Mouse (Mus musculus) heart, adult 2 months (tissue): ENCODE results near the gene Zer1. TPM values are rescaled to one million over a fixed set of nuclear protein-coding genes. Genes with fewer than 3 reads are reported as not detected.

Experiments
- DNase-seq, 2 experiments: peaks; one replicate each; pipeline ENCODE4 v3.0.0; 2021
- H3K27ac ChIP-seq: fragments of 200-600 bp; 2 replicates; pipeline ENCODE4 v1.8.1; 2022
- H3K27me3 ChIP-seq: fragments of 200-500 bp; 2 replicates; pipeline ENCODE4 v1.6.1; 2012; ENCODE audit warnings: mild to moderate bottlenecking, low read length, inconsistent platforms, mixed read lengths; ENCODE audit not compliant: control insufficient read depth, insufficient read depth
- H3K36me3 ChIP-seq: fragments of 200-500 bp; 2 replicates; pipeline ENCODE4 v1.6.1; 2012; ENCODE audit warnings: low read length, inconsistent platforms; ENCODE audit not compliant: control insufficient read depth, insufficient read depth
- H3K4me1 ChIP-seq: fragments of 200-500 bp; 2 replicates; pipeline ENCODE4 v1.6.1; 2011; ENCODE audit warnings: low read length; ENCODE audit not compliant: control insufficient read depth, insufficient read depth
- H3K4me3 ChIP-seq: fragments of 200-600 bp; 2 replicates; pipeline ENCODE4 v1.8.1; 2022
- H3K79me2 ChIP-seq: fragments of 200-500 bp; replicated peaks from 2 replicates; pipeline ENCODE4 v1.6.1; 2012; ENCODE audit warnings: mild to moderate bottlenecking, inconsistent platforms, low read length, moderate library complexity, mixed read lengths; ENCODE audit not compliant: control insufficient read depth, insufficient read depth
- H3K9ac ChIP-seq: fragments of 200-500 bp; 2 replicates; pipeline ENCODE4 v1.6.1; 2012; ENCODE audit warnings: low read depth, mild to moderate bottlenecking, control low read depth, inconsistent platforms, low read length, mixed read lengths
- CTCF ChIP-seq: fragments of 200-600 bp; IDR thresholded peaks from 2 replicates; pipeline ENCODE4 v1.8.1; 2022; ENCODE audit warnings: antibody characterized with exemption, mild to moderate bottlenecking, moderate library complexity
- EP300 ChIP-seq: fragments of 200-500 bp; IDR thresholded peaks from 2 replicates; pipeline ENCODE4 v1.6.1; 2011; ENCODE audit warnings: low read depth, low read length, control low read depth; ENCODE audit not compliant: insufficient read depth
- POLR2A ChIP-seq: fragments of 200-500 bp; IDR thresholded peaks from 2 replicates; pipeline ENCODE4 v1.6.1; 2011; ENCODE audit warnings: mild to moderate bottlenecking, low read depth, low read length, control low read depth; ENCODE audit not compliant: insufficient read depth
- WGBS: fragments of 180-500 bp; shearing (Covaris S2); methylation state at CpG from one replicate; pipeline ENCODE4 v1.1.7; 2018; 5-methylcytosine and 5-hydroxymethylcytosine counted together
- intact Hi-C: fragments of 180-260 bp; cut with DNase I; formaldehyde crosslinking; loops from one replicate; pipeline ENCODE4 v1.15.1; 2025
- polyA plus RNA-seq: library from polyadenylated mRNA; depleted of rRNA; stranded (reverse); fragments of >200 nt; gene quantifications from 2 replicates; pipeline ENCODE4 v1.2.3, GENCODE M21; 2012
- total RNA-seq, 2 experiments: library from RNA; stranded (reverse); gene quantifications; 2 replicates each; pipeline ENCODE4 v1.2.3; 2021

Gene Zer1
- total and polyA plus RNA-seq, 3 experiments = 21.9 to 45.1 (median 26.6) TPM

- no peak for DNase-seq
- TF ChIP-seq POLR2A (no peak), CTCF (peak; percentile 20), EP300 (no peak)
- intact Hi-C loops = loop anchor here (10.0 kb wide), 1 partner anchor 55 kb away; no protein-coding TSS in a partner anchor
- Histone ChIP-seq H3K4me1 (no peaks in the 10 kb centered on the region), H3K27me3 (no peaks in the 10 kb centered on the region), H3K27ac (no peak overlapping the region), H3K9ac (no peak overlapping the region), H3K79me2 (no peaks in the 10 kb centered on the region), H3K4me3 (no peak overlapping the region), H3K36me3 (no peaks in the 10 kb centered on the region)
- WGBS = 65% methylated on average over 4 of the region's 4 CpGs
Measured at GRCm38 (mm10) chr2:30100214-30100613, 24.2 kb downstream of the Zer1 start.

GRCm38 (mm10) chr2:30095882-30096527 is 28.4 kb downstream of the Zer1 start:
- DNase-seq = peak; percentile 58 to 65
- Histone ChIP-seq H3K36me3 (no peaks in the 10 kb centered on the region), H3K9ac (no peak overlapping the region), H3K4me1 (no peaks in the 10 kb centered on the region), H3K27me3 (no peaks in the 10 kb centered on the region), H3K27ac (no peak overlapping the region), H3K79me2 (no peaks in the 10 kb centered on the region), H3K4me3 (no peak overlapping the region)
- intact Hi-C loops = loop anchor here (2.0 kb wide), 1 partner anchor 53 kb away; no protein-coding TSS in a partner anchor
- TF ChIP-seq POLR2A (no peak), CTCF (peak; percentile 89), EP300 (peak; percentile 77; the same call in 1 of the 2 replicates)
- 80% methylated on average over 2 of the region's 2 CpGs for WGBS

DNA sequence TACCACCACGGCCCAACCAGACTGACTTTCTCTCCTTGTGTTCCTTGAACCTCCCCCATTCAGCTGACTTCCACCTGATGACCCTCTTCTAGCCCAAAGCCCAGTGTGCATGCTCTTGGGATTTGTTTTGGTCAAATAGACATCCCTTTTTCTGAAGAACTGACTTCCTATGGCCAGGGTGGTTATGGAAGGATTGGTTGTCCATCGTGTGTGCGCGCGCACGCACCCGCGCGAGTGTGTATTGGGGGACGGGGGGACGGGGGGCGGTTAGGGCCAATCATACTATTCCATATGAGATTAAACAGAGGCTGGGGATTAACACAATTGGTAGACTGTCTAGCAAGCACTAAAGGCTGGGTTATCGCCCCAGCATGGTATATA is 30.2 kb downstream of the Zer1 start:
- intact Hi-C loops = no loop called here
- TF ChIP-seq POLR2A = no peak
- no peak for TF ChIP-seq EP300
- no peak for TF ChIP-seq CTCF
- Histone ChIP-seq H3K4me3 (peak overlapping the region; percentile 76), H3K4me1 (no peaks in the 10 kb centered on the region), H3K36me3 (no peaks in the 10 kb centered on the region), H3K9ac (peak overlapping the region; percentile 5), H3K27ac (peak overlapping the region; percentile 86), H3K79me2 (no peaks in the 10 kb centered on the region), H3K27me3 (no peaks in the 10 kb centered on the region)
- no peak for DNase-seq
- 5% methylated on average over 13 of the region's 13 CpGs for WGBS

DNA sequence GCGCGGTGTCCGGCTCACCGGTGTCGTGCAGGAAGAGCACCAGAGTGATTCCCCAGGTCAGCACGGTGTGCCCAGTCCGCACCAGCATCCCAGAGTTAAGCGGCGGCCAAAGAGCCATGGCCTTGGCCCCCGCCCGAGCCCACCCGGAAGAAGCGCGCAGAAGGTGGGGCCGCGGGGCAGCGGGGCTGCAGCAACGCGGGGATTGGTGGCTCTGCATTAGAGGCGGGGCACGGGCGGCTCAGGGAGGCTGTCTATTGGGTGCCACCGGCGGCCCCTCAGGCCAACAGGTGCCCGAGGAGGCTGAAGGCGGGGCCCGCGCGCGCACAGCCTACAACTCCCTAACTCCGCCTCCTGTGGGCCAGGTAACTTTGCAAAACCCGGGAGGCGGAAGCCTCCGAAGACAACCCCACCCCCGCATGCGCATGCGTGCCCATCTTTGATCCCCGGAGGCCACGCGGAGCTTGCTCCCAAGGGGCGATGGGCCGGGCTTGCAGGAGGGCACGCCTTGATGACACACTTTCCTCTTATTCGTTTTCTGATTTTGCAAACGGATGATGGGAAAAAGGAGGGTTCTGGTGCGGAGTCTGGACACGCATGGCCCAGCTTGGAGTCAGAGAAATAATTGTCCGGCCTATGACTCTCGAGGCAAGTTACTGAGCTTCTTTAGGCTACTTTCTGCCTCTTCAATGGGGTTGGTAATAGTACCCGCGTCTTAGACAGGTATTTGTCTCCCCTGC is 30.7 kb downstream of the Zer1 start, which contains the start of gene Zdhhc12:
TSS of gene Zdhhc12 (minus strand) at position 178 of the 737 bp plus-strand sequence.
- Histone ChIP-seq H3K27ac (peak within 1 kb of the TSS; percentile 86), H3K36me3 (no peaks in the 10 kb centered on the region), H3K4me1 (no peaks in the 10 kb centered on the region), H3K9ac (peak within 1 kb of the TSS; percentile 57), H3K4me3 (peak within 1 kb of the TSS; percentile 76), H3K79me2 (no peaks in the 10 kb centered on the region), H3K27me3 (no peaks in the 10 kb centered on the region)
- under 1% methylated on average over 51 of the region's 51 CpGs for WGBS
- DNase-seq = peak; percentile 90 to 96
- intact Hi-C loops = loop anchor here (1.0 kb wide), 1 partner anchor 15 kb away; no protein-coding TSS in a partner anchor
- no peak for TF ChIP-seq EP300
- peak; percentile 20; the same call in 1 of the 2 replicates for TF ChIP-seq CTCF
- TF ChIP-seq POLR2A = peak; percentile 60

- TF ChIP-seq EP300 (no peak), CTCF (no peak), POLR2A (0 out of 2 replicates have a peak, but pooled peaks have one; percentile 13)
- intact Hi-C loops = no loop called here
- H3K4me1 ChIP-seq = no peaks in the 10 kb centered on the region
- H3K36me3 ChIP-seq = no peaks in the 10 kb centered on the region
- no peaks in the 10 kb centered on the region for H3K27me3 ChIP-seq
- H3K79me2 ChIP-seq = no peaks in the 10 kb centered on the region
- 53% methylated on average over 6 of the region's 6 CpGs for WGBS
- H3K27ac ChIP-seq = no peak overlapping the region; the same call in 1 of the 2 replicates
- no peak overlapping the region for H3K4me3 ChIP-seq
- H3K9ac ChIP-seq = no peak overlapping the region
- no peak for DNase-seq
Measured at GRCm38 (mm10) chr2:30092280-30092918, 32.0 kb downstream of the Zer1 start.
